Mouse (Mus musculus): ENCODE results near the gene Glul. TPM values are rescaled to one million over a fixed set of nuclear protein-coding genes. Genes with fewer than 3 reads are reported as not detected.
"Not testable (repeated sequence)": the region's sequence is repeated elsewhere in the genome, so short reads cannot be mapped to it uniquely, and the experiment has no call there.

Gene Glul
- total RNA-seq (2021): 100 to 1,000 TPM in 1 of 2 experiments, 10 to 100 TPM in 1; 90.2 to 146 TPM
- long read RNA-seq, experiment 1, transcript Glul-201 (7 exons, 2,792 nt): major isoform, 10 of 12 reads
- long read RNA-seq, experiment 1, partial matches to known transcripts: 0 of 12 reads
- long read RNA-seq, experiment 1, other reads (novel, unspliced or antisense): 2 of 12 reads
- long read RNA-seq, experiment 2, transcript Glul-201 (7 exons, 2,792 nt): major isoform, 8 of 12 reads
- long read RNA-seq, experiment 2, partial matches to known transcripts: 0 of 12 reads
- long read RNA-seq, experiment 2, other reads (novel, unspliced or antisense): 4 of 12 reads

DNA sequence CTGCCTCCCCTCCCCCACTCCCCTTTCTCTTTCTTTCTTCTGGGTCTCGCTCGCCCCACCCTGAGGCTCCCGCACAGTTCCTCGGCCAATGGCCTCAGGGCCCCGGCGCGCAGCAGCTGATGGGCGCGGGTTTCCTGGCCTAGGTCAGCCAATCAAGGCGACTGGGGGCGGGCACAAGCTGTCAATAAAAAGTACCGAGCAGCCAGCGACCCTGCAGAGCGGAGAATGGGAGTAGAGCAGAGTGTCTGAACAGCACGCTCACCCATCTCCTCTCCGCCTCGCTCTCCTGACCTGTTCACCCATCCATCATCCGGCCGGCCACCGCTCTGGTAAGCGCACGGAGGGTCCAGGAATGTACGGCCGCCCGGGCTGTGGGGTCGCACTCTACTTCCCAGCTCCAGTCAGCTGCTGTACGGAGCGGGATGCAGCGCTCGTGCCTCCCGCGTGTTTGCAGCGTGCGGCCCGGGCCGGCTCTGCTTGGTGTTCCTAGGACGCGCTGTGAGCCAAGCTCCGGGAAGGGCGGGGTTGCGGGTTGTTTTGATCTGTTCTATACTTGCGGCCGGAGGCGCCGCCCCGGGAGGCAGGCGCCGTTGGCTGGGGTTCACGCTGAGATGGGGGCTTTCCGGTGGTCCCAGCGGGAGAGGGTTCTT lies at the start of gene Glul, which contains the start of gene Teddm2:
TSS of gene Glul (plus strand) at position 214 of the 650 bp plus-strand sequence.
TSS of gene Teddm2 (minus strand) at position 498 of the 650 bp plus-strand sequence.
- DNase-seq: peak; percentile 90

DNA sequence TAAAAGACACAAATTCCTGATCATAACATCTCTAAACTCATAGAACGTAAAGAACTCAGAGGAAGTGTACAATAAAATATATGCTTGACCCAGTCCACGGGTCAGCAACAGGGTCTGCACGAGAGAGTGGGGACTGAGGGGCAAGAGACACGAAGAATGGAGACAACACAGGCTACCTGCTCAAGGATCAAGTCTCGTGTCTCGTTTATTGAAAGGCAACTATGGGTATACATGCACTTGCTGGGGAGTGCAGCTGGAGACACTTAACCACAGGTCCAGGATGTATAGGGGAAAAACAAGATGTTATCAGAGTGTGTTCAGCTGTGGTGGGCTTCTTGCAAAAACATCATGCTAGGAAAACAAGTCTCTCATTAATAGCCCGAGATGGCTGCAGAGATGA lies 47.0 kb upstream of the Glul start:
- not testable (repeated sequence) for DNase-seq

DNA sequence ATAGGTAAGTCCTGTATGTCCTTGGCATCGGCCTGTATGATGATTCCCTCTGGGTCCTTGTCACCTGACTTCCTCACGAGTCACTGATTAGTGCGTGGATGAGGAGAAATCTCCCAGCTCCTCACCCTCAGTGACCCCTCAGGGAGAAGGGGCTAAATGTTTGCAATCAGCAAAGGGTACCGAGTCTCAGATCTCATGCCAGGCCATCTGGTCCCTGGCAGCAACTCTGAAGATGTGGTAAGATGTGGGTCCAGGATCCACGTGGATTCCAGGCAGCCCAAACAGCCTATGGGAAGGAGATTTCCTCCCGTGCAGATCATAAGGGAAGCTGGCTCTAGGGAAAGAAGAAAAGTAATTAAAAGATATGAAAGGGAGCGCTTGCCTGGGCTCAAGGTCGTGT lies 43.8 kb upstream of the Glul start:
- no peak for DNase-seq

DNA sequence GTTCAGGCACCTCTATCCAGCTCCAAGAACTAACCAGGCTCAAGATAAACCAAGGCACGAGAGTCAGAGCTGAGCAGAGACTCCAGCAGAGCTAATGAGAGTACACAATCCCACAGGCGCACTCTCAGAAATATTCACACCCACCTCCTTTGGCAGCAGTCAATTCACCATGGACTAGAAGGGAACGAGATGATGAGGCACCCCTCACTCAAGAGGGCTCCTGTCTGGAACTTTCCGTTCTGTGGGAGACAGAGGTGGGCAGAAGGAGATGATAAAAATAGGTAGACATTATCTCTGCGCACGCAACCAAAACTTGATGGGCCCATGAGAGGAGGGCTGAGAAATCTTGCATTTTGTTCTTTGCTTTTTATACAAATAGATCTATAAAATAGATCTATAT lies 25.7 kb upstream of the Glul start, which contains the start of gene Teddm1b:
TSS of gene Teddm1b (plus strand) at position 301 of the 400 bp plus-strand sequence.
- no peak for DNase-seq

DNA sequence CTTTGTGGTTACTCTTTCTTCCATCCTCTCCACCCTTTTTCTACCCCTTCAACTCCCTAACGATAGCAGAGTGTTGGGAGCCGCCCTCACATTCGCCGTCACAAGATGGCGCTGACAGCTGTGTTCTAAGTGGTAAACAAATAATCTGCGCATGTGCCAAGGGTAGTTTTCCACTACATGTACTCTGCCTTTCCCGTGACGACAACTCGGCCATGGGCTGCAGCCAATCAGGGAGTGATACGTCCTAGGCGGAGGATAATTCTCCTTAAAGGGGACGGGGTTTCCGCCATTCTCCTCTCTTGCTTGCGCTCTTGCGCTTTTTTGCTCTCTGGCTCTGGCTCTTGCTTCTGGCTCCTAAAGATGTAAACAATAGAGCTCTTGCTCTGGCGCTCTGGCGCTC lies 19.4 kb upstream of the Glul start:
- not testable (repeated sequence) for DNase-seq

DNA sequence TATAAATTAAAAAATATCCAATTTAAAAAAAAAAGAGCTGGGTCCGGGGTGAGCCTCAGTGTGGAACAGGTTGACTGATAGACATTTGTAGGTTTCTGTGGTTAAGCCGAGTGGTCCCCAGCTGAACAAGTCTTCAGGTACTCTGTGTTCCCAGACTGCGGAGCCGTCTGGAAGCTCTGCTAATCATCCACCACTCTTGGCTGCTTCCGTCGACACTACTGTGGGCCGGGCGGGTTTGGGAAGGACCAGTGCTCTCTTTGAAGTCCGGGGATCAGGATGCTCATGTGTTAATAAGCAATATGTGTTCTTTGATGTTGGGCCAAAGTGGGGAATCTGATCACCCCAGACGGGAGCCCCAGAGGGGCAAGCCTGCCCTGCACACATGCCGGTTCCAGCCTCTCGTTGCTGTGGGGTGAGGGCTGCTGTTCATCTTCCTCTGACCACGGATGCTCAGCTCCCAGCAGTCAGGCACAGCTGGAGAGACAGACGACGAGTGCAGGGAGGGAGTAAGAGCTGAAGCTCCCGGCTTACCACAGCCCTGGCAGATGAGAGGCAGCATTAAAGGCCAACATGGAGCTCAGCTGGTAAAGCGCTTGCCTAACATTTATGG lies 13.6 kb upstream of the Glul start:
- DNase-seq: no peak

DNA sequence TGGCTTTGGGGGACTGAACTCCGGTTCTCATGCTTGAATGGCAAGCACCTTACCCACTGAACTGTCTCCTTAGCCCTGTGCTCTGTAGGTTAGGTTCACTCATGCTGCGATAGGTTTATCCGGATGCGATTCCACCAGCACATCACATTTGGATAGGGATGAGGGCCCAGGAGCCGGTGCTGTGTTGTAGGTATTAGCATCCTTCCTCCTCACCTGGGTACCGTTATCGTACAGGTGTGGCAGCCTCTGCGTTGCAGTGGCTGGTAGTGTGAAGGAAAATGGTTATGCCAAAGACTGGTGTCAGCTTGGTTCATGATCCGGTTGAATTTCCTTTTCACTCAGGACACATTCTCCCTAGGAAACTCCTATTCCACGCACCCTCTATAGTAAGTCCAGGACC lies 9.6 kb upstream of the Glul start:
- DNase-seq: no peak

DNA sequence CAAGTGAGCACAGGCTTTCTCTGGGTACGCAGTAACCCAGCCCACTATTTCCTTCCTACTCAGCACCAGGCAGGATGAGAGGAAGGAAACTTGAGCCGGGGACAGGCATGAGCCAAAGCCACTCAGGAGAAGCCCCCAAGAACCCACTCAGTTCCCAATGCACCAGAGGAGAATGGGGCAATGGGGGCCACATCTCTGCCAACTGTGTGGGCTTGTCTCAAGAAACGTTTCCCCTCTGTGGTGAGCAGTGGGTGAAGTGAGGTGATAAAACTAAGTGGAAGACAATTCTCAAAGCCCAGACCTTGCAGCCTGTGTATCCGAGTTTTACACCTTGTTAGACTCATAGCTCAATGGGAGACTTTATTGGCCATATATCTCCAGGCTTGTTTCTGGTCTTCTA lies 8.3 kb upstream of the Glul start, which contains the start of gene Teddm1a:
TSS of gene Teddm1a (plus strand) at position 301 of the 400 bp plus-strand sequence.
- DNase-seq: no peak

DNA sequence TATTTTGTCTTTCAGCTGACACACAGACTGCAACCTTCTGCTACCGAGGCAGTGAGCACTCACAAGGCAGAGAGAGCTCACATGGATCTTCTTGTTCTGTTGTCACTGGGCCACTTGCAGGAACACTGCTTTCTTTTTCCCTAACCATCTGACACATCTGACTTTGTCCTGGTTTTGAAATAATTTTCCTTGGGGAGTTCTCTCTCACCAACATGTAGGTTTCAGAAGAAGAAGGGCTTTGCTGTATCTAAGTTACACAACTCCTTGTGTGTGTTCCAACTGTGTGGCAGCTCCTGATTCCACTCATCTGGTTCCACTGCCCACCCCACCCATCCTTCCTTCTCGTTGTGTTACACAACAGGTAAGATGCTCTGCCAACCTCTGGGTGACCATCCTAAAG lies 6.0 kb upstream of the Glul start:
- no peak for DNase-seq

DNA sequence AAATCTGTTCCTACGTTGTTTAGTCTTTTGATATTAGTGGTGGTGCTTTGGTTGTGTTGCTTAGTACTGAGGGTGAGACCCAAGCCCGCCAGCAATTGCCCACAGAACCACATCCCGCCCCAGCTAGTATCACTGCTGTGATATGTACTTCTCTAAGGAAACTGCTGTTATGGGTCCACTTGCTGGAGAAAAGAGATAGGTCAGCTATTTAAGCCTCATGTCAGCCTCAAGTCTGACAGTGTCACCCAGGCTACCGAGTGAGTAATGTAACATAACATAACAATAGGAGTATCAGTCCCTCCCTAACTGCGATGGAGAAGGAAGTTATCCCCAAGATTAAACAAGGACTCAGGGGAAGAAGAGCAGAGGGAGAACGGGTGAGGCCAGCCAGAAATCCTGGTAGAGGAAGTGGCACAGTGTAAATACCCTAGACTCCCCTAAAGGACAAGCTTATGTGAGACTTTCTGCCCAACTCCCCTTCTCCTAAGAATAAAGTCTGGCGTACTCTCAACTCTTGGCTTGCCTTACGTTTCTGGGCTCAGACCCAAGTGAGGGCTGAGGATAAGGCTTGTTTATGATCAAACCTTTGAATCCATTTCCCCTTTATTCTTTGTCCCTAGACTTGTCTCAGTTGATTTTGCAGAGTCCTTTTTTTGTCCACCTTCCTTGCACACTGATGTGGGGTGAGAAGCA lies 5.4 kb upstream of the Glul start:
- no peak for DNase-seq

DNA sequence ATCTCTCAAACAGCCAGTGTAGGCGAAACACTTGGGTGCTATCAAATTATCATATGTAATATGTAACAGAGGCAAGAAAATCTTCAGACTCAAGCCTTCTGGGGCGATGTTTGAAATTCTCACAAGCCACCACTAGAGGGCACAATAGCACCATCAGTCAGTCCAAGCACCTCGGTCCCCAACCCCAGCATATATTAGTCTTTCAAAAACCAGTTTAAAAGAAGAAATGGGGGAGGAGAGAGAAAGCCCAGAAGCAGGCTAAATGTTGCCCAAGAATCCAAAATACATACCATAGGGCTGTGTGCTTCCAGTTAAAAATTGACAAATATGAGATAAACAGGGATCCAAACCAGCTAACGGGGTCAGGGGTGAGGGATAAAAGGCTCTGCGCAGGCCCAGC lies 4.8 kb upstream of the Glul start:
- DNase-seq: peak; percentile 59

DNA sequence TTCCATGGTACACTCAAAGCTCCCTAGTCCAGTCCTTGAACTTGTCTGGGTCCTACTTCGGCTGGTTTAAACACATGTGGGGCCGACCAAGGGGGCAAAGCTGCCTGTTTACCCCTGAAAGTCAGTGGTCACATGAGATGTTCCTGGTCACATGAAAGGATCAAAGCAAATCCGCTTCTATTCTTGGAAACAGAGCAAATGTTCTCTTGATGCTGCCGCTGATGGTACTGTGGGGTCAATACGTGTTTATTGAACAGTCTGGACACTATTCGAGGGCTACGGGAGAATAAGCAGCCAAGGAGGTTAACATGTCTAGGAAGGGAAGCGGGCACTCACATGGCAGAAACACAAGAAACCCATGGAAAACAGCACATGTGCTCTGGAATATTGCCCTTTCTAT lies 2.5 kb upstream of the Glul start:
- DNase-seq: no peak

DNA sequence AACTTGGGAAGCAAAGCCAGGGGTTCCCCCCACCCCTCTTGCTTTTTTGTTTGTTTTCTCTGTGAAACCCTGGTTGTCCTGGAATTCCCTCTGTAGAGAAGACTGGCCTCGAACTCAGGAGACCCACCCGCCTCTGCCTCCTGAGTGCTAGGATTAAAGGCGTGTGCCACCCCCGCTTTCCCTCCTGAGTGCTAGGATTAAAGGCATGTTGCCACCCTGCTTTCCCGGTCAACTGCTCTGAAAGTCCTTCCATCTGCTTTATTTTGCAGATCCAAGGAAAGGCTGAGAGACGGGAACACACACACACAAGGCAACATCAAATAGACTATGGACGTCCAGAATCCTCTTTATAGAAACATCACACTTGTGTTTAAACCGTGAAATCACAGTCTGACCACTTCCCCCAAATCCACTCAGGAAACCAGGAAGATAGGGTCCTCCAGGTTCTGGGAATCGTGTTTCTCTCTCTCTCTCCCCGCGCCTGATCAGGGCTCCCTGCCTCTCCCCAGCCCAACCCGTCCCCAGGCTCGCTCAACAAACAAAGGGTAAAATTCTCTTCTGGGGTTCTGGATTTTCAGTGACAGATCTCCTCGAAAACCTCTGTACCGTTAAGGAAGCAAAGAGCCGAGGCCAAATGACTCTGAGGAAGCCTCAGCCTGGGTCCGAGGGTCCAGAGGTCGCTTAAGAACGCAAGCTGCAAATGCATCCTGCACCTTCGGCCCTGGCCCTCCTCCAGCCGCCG lies 584 bp upstream of the Glul start:
- no peak for DNase-seq

DNA sequence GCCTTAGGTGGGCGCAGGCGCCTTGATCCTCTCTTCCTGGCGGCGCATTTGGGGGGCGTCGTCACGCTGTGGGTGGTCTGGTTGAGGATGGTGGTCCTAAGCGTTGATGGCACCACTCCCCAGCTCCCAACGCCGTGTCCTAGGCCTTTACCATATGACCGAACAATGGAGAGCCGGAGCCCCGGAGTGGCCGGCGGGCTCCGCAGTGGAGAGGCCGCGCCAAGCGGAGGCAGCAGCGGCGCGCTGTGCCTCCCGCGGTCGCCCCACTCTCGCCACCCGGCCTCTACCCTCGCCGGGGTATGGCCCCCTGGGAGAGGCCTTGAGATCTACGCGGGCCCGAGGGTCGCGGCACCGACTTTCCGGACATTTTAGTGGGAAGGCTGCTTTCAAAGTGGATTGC lies 637 bp downstream of the Glul start:
- peak; percentile 53 for DNase-seq

DNA sequence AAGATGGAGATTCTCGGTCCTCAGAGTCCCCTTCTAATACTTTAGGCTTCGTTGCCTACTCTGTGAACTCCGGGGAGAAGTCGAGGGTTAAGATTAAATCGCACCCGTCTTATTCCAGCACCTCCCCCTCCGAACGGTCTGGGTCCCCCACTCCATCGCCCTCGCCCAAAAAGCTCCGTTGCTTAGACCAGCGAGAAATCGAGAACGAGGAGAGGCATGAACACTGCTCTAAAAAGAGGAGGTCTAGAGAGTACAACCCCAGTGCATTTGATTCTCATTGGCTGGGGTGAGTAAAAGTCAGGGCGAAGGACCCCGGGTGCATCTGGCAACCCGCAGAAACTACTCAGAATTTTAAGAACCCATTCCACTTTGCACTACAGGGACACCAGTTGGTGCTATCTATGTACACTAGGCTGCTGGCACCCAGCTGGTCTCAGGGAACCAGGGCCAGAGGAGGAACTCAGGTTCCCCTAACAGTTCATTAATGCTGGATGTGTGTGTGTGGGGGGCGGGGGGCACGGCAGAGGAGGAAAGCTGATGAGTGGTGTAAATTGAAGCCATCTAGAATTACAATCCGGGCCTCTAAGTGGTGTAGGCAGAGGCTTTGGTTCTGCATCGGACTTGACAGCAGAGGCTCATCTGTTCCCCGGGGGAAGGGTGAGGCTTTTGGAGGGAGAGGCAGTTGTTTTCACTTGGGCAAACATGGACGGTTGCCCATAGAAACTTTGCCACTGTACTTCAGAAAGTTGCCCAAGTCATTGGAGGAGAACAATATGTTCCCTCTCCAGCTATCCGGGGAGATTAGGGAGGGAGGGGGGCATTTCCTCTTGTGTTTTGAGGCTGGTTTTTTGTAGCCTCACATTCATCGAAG lies 1.4 kb downstream of the Glul start:
- peak; percentile 42 for DNase-seq

DNA sequence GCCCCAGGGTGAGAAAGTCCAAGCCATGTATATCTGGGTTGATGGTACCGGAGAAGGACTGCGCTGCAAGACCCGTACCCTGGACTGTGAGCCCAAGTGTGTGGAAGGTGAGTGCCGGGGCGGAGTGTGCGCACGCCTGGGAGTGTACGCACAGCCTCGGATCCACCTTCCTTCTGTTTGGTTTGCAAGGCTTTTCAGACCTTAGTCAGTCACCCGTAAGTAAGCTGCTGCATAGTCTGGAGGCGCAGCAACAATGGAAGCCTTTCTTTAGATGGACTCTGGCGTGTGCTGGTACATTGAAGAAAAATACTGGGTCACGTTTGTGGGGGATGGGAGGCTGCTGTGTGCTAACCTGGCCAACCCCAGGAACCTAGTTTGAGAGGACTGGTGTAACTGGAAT lies 3.3 kb downstream of the Glul start:
- no peak for DNase-seq

DNA sequence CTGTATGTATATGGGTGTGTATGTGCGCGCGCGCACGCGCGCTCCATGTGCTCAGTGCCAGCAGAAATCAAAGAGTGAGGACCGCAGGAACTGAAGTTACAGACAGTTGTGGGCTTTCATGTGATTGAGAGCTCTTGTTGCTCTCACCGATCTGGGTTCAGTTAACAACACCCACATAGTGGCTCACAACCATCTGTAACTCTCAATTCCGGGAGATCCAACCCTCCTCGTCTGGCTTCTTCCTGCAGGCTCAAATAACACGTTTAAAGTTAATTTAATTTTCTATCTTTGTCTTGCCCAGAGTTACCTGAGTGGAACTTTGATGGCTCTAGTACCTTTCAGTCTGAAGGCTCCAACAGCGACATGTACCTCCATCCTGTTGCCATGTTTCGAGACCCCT lies 4.5 kb downstream of the Glul start:
- DNase-seq: no peak

DNA sequence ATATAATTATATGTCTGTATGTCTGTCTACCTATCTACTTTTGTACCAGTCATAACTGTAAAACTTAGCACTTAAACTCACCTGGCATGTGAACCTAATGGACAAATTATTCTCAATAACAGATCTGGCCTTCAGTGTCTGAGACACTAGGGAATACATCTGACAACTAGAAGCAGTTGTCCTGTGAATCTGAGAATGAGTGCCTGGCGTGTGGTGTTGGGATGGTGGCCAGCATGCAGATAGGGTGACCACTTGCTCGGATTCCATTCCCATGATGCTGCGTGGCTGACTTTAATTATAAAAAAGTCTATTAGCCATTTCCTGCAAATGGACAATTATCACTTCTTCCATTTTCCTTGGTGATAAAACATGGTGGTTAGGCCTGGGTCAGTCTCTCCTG lies 6.1 kb downstream of the Glul start:
- no peak for DNase-seq

DNA sequence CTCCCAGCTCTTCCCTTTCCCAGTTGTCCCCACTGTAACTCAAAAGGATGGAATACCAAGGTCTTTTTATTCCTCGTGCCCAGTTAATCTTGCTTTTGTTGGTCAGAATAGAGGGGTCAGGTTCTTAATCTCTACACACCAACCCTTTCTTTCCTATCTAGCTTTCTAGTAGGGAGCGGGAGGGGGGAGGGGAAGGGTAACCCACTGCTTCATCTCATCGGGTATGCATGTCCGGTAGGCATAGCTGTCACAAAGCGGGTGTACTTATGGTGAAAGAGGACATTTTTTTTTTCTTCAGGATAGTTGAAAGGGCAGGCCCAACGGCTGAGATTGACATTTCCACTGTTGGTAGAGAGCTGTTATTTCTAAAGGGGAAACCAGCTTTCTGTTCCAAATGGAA lies 8.5 kb downstream of the Glul start:
- DNase-seq: no peak

DNA sequence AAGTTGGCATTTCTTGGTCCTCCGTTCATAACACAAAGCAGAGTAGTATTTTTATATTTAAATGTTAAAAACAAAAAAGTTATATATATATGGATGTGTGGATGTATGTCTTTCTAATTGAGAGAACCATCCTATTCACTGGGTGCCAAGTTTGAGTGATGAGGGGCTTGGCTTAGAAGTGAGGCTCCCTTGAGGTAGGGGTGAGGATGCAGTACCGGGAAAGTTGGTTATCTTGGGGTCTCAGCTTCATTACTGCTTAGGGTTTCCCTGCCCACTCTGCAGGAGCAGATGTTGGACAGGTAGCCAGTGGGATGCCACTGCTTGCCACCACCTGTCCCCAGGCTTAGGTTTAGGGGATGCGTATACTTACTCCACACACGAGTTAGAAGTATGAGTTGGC lies 9.0 kb downstream of the Glul start:
- DNase-seq: no peak
